Mouse (Mus musculus): ENCODE measurements around the gene Myo16. TPM values are rescaled to one million over a fixed set of nuclear protein-coding genes. Genes with fewer than 3 reads are reported as not detected.

Gene Myo16
- polyA plus RNA-seq, 1 experiment from 2014 or later = 0.70 TPM

GRCm38 (mm10) chr8:10468490-10468889 lies 314.8 kb downstream of the Myo16 start:
- no peak overlapping the region for H3K4me2 ChIP-seq
- no peaks in the 10 kb centered on the region for H3K36me3 ChIP-seq (ENCODE audit: insufficient read depth)
- 20% methylated on average over 3 of the region's 3 CpGs for WGBS
- DNase-seq (peak; percentile 37), ATAC-seq (ENCODE audit: insufficient read depth) (no peak)
- H3K9ac ChIP-seq = no peak overlapping the region
- H3K4me1 ChIP-seq (ENCODE audit: insufficient read depth) = no peaks in the 10 kb centered on the region
- no peak overlapping the region for H3K27ac ChIP-seq (ENCODE audit: low read depth)
- no peak for TF ChIP-seq CTCF (IDR thresholded peaks at IDR 0.05; ENCODE audit: low read depth)
- H3K27me3 ChIP-seq (ENCODE audit: insufficient read depth, low read length) = no peaks in the 10 kb centered on the region
- no peaks in the 10 kb centered on the region for H3K9me3 ChIP-seq (ENCODE audit: low read depth, low read length)
- no peak overlapping the region for H3K4me3 ChIP-seq (ENCODE audit: low read depth, low read length)

- 47% methylated on average over 2 of the region's 2 CpGs for WGBS
- ATAC-seq (ENCODE audit: insufficient read depth) = no peak
- Histone ChIP-seq H3K4me3 (ENCODE audit: low read depth, low read length) (no peak overlapping the region), H3K27me3 (ENCODE audit: insufficient read depth, low read length) (no peaks in the 10 kb centered on the region), H3K36me3 (ENCODE audit: insufficient read depth) (no peaks in the 10 kb centered on the region), H3K4me1 (ENCODE audit: insufficient read depth) (no peaks in the 10 kb centered on the region), H3K27ac (ENCODE audit: low read depth) (no peak overlapping the region), H3K9me3 (ENCODE audit: low read depth, low read length) (no peaks in the 10 kb centered on the region), H3K9ac (no peak overlapping the region), H3K4me2 (no peak overlapping the region)
- DNase-seq = peak; percentile 52
- 0 out of 2 replicates have a peak, but pooled peaks have one; percentile 20 for TF ChIP-seq CTCF (IDR thresholded peaks at IDR 0.05; ENCODE audit: low read depth)
Observed at GRCm38 (mm10) chr8:10469658-10470057, 315.9 kb downstream of the Myo16 start.

GRCm38 (mm10) chr8:10470280-10470679 lies 316.6 kb downstream of the Myo16 start:
- no peak for DNase-seq
- 31% methylated on average over 6 of the region's 6 CpGs for WGBS
- Histone ChIP-seq H3K36me3 (ENCODE audit: insufficient read depth) (no peaks in the 10 kb centered on the region), H3K9ac (no peak overlapping the region), H3K4me3 (ENCODE audit: low read depth, low read length) (no peak overlapping the region), H3K27ac (ENCODE audit: low read depth) (no peak overlapping the region), H3K4me2 (no peak overlapping the region), H3K4me1 (ENCODE audit: insufficient read depth) (no peaks in the 10 kb centered on the region), H3K9me3 (ENCODE audit: low read depth, low read length) (no peaks in the 10 kb centered on the region), H3K27me3 (ENCODE audit: insufficient read depth, low read length) (no peaks in the 10 kb centered on the region)
- TF ChIP-seq CTCF (IDR thresholded peaks at IDR 0.05; ENCODE audit: low read depth) = no peak
- no peak for ATAC-seq (ENCODE audit: insufficient read depth)

- Histone ChIP-seq H3K9me3 (ENCODE audit: low read depth, low read length) (no peaks in the 10 kb centered on the region), H3K27me3 (ENCODE audit: insufficient read depth, low read length) (no peaks in the 10 kb centered on the region), H3K27ac (ENCODE audit: low read depth) (no peak overlapping the region), H3K4me3 (ENCODE audit: low read depth, low read length) (no peak overlapping the region), H3K4me1 (ENCODE audit: insufficient read depth) (no peaks in the 10 kb centered on the region), H3K36me3 (ENCODE audit: insufficient read depth) (no peaks in the 10 kb centered on the region), H3K9ac (no peak overlapping the region), H3K4me2 (no peak overlapping the region)
- no peak for TF ChIP-seq CTCF (IDR thresholded peaks at IDR 0.05; ENCODE audit: low read depth)
- 80% methylated on average over 3 of the region's 3 CpGs for WGBS
- DNase-seq (no peak), ATAC-seq (ENCODE audit: insufficient read depth) (no peak)
Observed at GRCm38 (mm10) chr8:10472371-10472770, 318.7 kb downstream of the Myo16 start.

GRCm38 (mm10) chr8:10474446-10474845 lies 320.7 kb downstream of the Myo16 start:
- no peak for TF ChIP-seq CTCF (IDR thresholded peaks at IDR 0.05; ENCODE audit: low read depth)
- 60% methylated on average over 3 of the region's 3 CpGs for WGBS
- Histone ChIP-seq H3K36me3 (ENCODE audit: insufficient read depth) (no peaks in the 10 kb centered on the region), H3K9me3 (ENCODE audit: low read depth, low read length) (no peaks in the 10 kb centered on the region), H3K27me3 (ENCODE audit: insufficient read depth, low read length) (no peaks in the 10 kb centered on the region), H3K4me1 (ENCODE audit: insufficient read depth) (no peaks in the 10 kb centered on the region), H3K4me3 (ENCODE audit: low read depth, low read length) (no peak overlapping the region), H3K9ac (no peak overlapping the region), H3K4me2 (no peak overlapping the region), H3K27ac (ENCODE audit: low read depth) (no peak overlapping the region)
- DNase-seq (peak; percentile 2), ATAC-seq (ENCODE audit: insufficient read depth) (no peak)

- no peaks in the 10 kb centered on the region for H3K27me3 ChIP-seq (ENCODE audit: insufficient read depth, low read length)
- H3K4me1 ChIP-seq (ENCODE audit: insufficient read depth) = no peaks in the 10 kb centered on the region
- no peaks in the 10 kb centered on the region for H3K36me3 ChIP-seq (ENCODE audit: insufficient read depth)
- ATAC-seq (ENCODE audit: insufficient read depth) (no peak), DNase-seq (no peak)
- no peak overlapping the region for H3K27ac ChIP-seq (ENCODE audit: low read depth)
- H3K9me3 ChIP-seq (ENCODE audit: low read depth, low read length) = no peaks in the 10 kb centered on the region
- TF ChIP-seq CTCF (IDR thresholded peaks at IDR 0.05; ENCODE audit: low read depth) = no peak
- no peak overlapping the region for H3K4me2 ChIP-seq
- no peak overlapping the region for H3K9ac ChIP-seq
- H3K4me3 ChIP-seq (ENCODE audit: low read depth, low read length) = no peak overlapping the region
- 78% methylated on average over 10 of the region's 10 CpGs for WGBS
Observed at GRCm38 (mm10) chr8:10479059-10479458, 325.3 kb downstream of the Myo16 start.

- Histone ChIP-seq H3K36me3 (ENCODE audit: insufficient read depth) (no peaks in the 10 kb centered on the region), H3K27ac (ENCODE audit: low read depth) (no peak overlapping the region), H3K4me3 (ENCODE audit: low read depth, low read length) (no peak overlapping the region), H3K9me3 (ENCODE audit: low read depth, low read length) (no peaks in the 10 kb centered on the region), H3K27me3 (ENCODE audit: insufficient read depth, low read length) (no peaks in the 10 kb centered on the region), H3K4me1 (ENCODE audit: insufficient read depth) (no peaks in the 10 kb centered on the region), H3K9ac (no peak overlapping the region), H3K4me2 (no peak overlapping the region)
- DNase-seq (no peak), ATAC-seq (ENCODE audit: insufficient read depth) (no peak)
- 78% methylated on average over 8 of the region's 8 CpGs for WGBS
- no peak for TF ChIP-seq CTCF (IDR thresholded peaks at IDR 0.05; ENCODE audit: low read depth)
Observed at GRCm38 (mm10) chr8:10480850-10481249, 327.1 kb downstream of the Myo16 start.

GRCm38 (mm10) chr8:10482064-10482463 lies 328.4 kb downstream of the Myo16 start:
- Histone ChIP-seq H3K9ac (no peak overlapping the region), H3K27ac (ENCODE audit: low read depth) (no peak overlapping the region), H3K9me3 (ENCODE audit: low read depth, low read length) (no peaks in the 10 kb centered on the region), H3K4me3 (ENCODE audit: low read depth, low read length) (no peak overlapping the region), H3K27me3 (ENCODE audit: insufficient read depth, low read length) (no peaks in the 10 kb centered on the region), H3K4me1 (ENCODE audit: insufficient read depth) (no peaks in the 10 kb centered on the region), H3K4me2 (no peak overlapping the region), H3K36me3 (ENCODE audit: insufficient read depth) (no peaks in the 10 kb centered on the region)
- ATAC-seq (ENCODE audit: insufficient read depth) = no peak
- no peak for DNase-seq
- 72% methylated on average over 5 of the region's 5 CpGs for WGBS
- TF ChIP-seq CTCF (IDR thresholded peaks at IDR 0.05; ENCODE audit: low read depth) = no peak
